Mouse (Mus musculus) megakaryocyte, embryonic 14.5 days (primary cell): Measurements from ENCODE around the gene Wdr35.

Experiments used
- FLI1 ChIP-seq: IDR thresholded peaks from 2 replicates; pipeline ENCODE4 v1.6.1; 2012; ENCODE audit warnings: low read length, inconsistent platforms, mixed read lengths
- GATA1 ChIP-seq: IDR thresholded peaks from 3 replicates; pipeline ENCODE4 v1.6.1; 2012; ENCODE audit warnings: mixed read lengths, low read length, inconsistent platforms, borderline replicate concordance

- TF ChIP-seq GATA1 (no peak), FLI1 (no peak)
Measured at GRCm38 (mm10) chr12:8927652-8928051, 46.0 kb upstream of the Wdr35 start.
